Mouse (Mus musculus) ES-CJ7 (cell line): ENCODE data around the gene Wee1.
"Not testable (repeated sequence)": the region's sequence is repeated elsewhere in the genome, so short reads cannot be mapped to it uniquely, and the experiment has no call there.

Experiments
- DNase-seq: peaks from one replicate; pipeline ENCODE4 v3.0.0; 2011; ENCODE audit warnings: low read depth, low spot score

Gene Wee1

GRCm38 (mm10) chr7:110121516-110122288 lies at the start of gene Wee1:
Wee1 (plus strand) TSS chr7:110122046.
- DNase-seq = peak; percentile 97

- DNase-seq = no peak
These were observed 43.7 kb upstream of the Wee1 start for GRCm38 (mm10) chr7:110078168-110078567.

GRCm38 (mm10) chr7:110083386-110084165 lies 38.3 kb upstream of the Wee1 start:
- peak; percentile 85 for DNase-seq

GRCm38 (mm10) chr7:110085217-110085616 lies 36.6 kb upstream of the Wee1 start:
- no peak for DNase-seq

GRCm38 (mm10) chr7:110087914-110088313 lies 33.9 kb upstream of the Wee1 start:
- no peak for DNase-seq

- DNase-seq = no peak
These were observed 30.2 kb upstream of the Wee1 start for GRCm38 (mm10) chr7:110091670-110092069.

- no peak for DNase-seq
These were observed 25.5 kb upstream of the Wee1 start for GRCm38 (mm10) chr7:110096332-110096731.

GRCm38 (mm10) chr7:110097106-110097793 lies 24.6 kb upstream of the Wee1 start:
- peak; percentile 30 for DNase-seq

GRCm38 (mm10) chr7:110100854-110101253 lies 21.0 kb upstream of the Wee1 start:
- no peak for DNase-seq

- no peak for DNase-seq
These were observed 20.6 kb upstream of the Wee1 start for GRCm38 (mm10) chr7:110101266-110101665.

GRCm38 (mm10) chr7:110105041-110105440 lies 16.8 kb upstream of the Wee1 start:
- no peak for DNase-seq

- DNase-seq = no peak
These were observed 15.2 kb upstream of the Wee1 start for GRCm38 (mm10) chr7:110106633-110107032.

GRCm38 (mm10) chr7:110108524-110108923 lies 13.3 kb upstream of the Wee1 start:
- not testable (repeated sequence) for DNase-seq

- peak; percentile 50 for DNase-seq
These were observed 12.8 kb upstream of the Wee1 start for GRCm38 (mm10) chr7:110108967-110109610.

- no peak for DNase-seq
These were observed 11.7 kb upstream of the Wee1 start for GRCm38 (mm10) chr7:110110061-110110656.

GRCm38 (mm10) chr7:110114699-110115098 lies 7.1 kb upstream of the Wee1 start:
- DNase-seq = no peak

- DNase-seq = peak; percentile 84
These were observed 5.0 kb upstream of the Wee1 start for GRCm38 (mm10) chr7:110116731-110117291.

- no peak for DNase-seq
These were observed 3.4 kb upstream of the Wee1 start for GRCm38 (mm10) chr7:110118448-110118847.

- DNase-seq = no peak
These were observed 1.6 kb upstream of the Wee1 start for GRCm38 (mm10) chr7:110120157-110120784.

- DNase-seq = no peak
These were observed 707 bp upstream of the Wee1 start for GRCm38 (mm10) chr7:110121162-110121515.

- DNase-seq = no peak
These were observed 381 bp downstream of the Wee1 start for GRCm38 (mm10) chr7:110122289-110122564.
